Mouse (Mus musculus) layer of hippocampus, adult 2 months (tissue): ENCODE results near the gene Txlnb. TPM values are rescaled to one million over a fixed set of nuclear protein-coding genes. Genes with fewer than 3 reads are reported as not detected.
A peak's percentile ranks its signal among the peaks of the same experiment; 100 is the strongest.
"Not testable (repeated sequence)": the region's sequence is repeated elsewhere in the genome, so short reads cannot be mapped to it uniquely, and the experiment has no call there.

Experiments
- DNase-seq, 2 experiments: peaks; one replicate each; pipeline ENCODE4 v3.0.0; 2022; ENCODE audit warnings: low spot score in 2 of 2
- H3K27ac ChIP-seq: fragments of 200-600 bp; 2 replicates; pipeline ENCODE4 v1.8.1; 2022
- H3K4me3 ChIP-seq: fragments of 200-600 bp; 2 replicates; pipeline ENCODE4 v1.8.1; 2022; ENCODE audit warnings: mild to moderate bottlenecking
- CTCF ChIP-seq: fragments of 200-600 bp; conservative IDR thresholded peaks from 2 replicates; pipeline ENCODE4 v1.8.1; 2022; ENCODE audit warnings: antibody characterized with exemption, mild to moderate bottlenecking, moderate library complexity
- total RNA-seq, 2 experiments: library from RNA; stranded (reverse); gene quantifications; 2 replicates each; pipeline ENCODE4 v1.2.3; 2021

Txlnb gene
- total RNA-seq, 2 experiments from 2014 or later, result 0.74 to 1.0 TPM

DNA sequence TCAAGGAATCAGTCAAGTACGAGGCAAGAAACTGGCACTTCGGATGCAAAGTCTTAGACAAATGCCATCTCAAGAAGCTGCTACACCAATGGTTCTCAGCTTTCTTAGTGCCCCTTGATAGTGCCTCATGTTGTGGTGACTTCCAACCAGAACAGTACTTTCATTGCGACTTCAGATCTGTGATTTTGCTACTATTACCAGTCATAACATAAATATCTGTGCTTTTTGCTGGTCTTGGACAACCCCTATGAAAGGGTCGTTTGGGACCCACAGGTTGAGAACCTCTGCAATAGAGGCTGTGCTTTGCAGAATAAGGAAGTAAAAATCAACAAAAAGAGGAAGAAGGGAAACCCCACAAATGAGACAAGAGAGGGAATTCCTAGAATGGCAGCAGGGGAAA lies 7.7 kb upstream of the Txlnb start:
- TF ChIP-seq CTCF, result no peak
- Histone ChIP-seq H3K27ac (no peak overlapping the region), H3K4me3 (no peak overlapping the region)

DNA sequence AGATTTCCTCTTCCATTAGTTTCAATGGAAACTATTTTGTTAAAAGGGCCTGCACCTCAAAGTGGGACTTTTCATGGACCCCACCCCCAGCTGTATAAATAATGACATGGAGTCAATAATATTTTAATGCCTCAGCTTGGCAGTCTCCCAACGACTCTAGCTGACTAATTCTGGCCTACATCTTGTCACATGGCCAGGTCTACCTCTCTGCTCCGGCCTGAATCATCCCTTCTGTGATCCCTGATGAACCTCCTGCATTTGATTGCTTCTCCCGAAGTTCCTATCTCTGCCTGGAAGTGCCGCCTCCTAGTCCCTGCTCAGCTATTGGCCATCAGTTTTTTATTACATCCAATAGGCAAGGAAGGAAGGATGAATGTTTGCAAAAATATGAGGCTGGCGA lies 2.1 kb upstream of the Txlnb start:
- TF ChIP-seq CTCF, result no peak
- no peak for DNase-seq
- Histone ChIP-seq H3K4me3 (no peak overlapping the region), H3K27ac (no peak overlapping the region)

More for the DNA sequence above, 7.7 kb upstream of the Txlnb start:
- no peak for DNase-seq

DNA sequence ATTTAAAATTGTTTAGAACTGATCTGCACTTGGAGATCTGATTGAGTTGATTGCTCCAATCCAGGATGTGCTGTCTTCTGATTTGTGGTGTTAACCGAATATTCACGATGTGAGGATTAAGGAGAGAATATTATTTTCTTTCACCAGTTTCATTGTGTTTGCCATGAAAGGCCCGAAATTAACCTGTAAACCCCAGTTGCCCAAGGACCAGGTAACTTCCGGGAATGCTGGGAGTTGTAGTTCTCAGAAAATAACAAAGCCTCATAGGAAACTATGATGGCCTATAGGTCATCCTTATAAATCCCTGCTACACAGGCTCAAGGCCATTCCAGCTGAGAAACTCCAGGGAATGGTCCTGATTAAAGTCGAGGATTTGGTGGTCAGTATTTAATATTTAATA lies 1.6 kb upstream of the Txlnb start:
- H3K27ac ChIP-seq, result no peak overlapping the region
- no peak for DNase-seq
- no peak for TF ChIP-seq CTCF
- H3K4me3 ChIP-seq, result no peak overlapping the region

DNA sequence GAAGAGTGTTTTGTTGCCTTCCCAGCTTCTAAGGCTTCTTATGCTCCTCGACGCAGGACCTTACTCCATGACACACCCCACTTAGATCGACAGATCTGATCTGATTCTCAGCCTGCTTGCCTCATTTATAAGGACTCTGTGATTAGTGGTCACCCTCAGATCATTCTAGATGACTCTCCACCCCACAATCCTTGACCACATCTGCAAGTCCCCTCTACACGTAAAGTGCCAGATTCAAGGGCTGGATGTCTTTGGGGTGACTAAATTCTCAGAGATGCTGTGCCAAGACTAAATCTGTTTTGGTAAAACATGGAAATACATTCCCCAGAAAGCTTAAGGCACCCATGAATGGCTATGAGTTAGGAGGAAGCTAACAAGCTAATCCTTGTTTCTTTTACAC lies 799 bp upstream of the Txlnb start:
- Histone ChIP-seq H3K4me3 (no peak overlapping the region), H3K27ac (peak overlapping the region; percentile 1; the same call in 1 of the 2 replicates)
- no peak for DNase-seq
- no peak for TF ChIP-seq CTCF

DNA sequence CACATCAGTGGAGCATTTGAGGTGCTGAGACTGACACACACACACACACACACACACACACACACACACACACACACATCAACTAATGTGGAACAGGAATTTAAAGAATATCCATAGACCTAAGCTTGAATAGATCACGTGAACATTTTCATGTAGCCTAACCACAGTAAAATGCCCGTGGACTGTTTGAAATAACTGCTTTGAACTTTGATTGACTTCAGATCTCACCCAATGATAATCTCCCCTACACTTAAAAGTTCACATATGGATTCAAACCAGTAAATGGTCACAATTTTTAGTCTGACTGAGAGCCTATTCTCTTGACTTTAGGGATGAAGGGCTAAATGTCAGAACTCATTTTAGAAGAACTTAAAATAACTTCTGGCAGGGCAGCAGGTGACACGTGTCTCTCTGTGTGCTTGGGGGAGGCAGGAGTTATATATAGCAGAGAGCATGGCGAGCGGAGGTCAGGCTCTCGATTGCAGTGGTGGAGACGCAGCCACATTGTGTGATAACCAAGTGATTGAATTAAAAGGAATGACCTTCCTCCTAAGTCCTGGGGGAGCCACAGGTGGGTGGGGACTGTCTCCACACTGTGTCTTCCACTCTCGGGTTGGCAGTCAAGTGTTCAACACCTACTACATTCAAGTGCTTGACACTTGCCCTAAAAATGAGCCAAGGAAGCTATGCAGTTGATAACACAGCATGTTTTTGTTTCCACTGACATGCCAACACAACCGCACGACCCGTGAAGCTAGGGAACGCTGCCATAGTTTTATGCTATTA lies 1.0 kb downstream of the Txlnb start:
- no peak for TF ChIP-seq CTCF
- H3K4me3 ChIP-seq, result no peak overlapping the region
- DNase-seq, result no peak
- no peak overlapping the region for H3K27ac ChIP-seq

DNA sequence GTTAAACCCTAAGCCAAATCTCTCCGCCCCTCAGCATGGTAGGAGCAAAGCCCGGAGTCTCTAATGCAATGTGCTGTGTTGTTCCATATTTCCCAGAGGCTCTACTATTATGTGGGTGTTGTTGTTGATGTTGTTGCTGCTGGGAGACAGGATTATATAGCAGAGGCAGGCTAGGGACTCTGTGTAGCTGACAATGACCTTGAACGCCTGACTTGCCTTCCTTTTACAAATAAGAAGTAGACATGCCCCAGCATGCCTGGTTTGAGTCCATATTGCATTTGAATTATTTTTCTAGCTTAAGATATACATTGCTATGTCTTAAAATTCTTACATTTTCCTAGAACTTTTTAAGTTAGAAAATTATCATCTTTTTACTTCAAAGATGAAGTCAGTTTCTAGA lies 1.7 kb downstream of the Txlnb start:
- Histone ChIP-seq H3K27ac (no peak overlapping the region), H3K4me3 (no peak overlapping the region)
- DNase-seq, result no peak
- no peak for TF ChIP-seq CTCF

DNA sequence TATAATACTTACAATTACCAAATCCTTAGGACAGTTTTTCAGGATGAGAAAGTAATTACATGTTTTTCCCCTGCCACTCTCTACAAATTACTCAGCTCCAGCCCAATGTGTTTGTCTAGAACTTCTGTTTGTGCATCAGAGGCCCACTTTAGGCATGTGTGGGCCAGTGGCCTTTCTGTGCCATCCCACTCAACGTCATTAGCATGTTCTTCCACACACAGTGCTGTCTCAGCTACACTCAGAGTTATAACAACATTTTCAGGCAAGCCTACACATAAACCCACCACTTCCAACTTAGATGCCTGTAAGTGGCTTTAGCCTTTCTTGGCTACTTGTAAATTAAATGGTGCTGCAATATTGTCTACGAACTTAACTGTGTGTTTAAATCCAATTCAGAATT lies 5.8 kb downstream of the Txlnb start:
- DNase-seq, result no peak
- no peak overlapping the region for H3K27ac ChIP-seq
- no peak for TF ChIP-seq CTCF
- H3K4me3 ChIP-seq, result no peak overlapping the region

DNA sequence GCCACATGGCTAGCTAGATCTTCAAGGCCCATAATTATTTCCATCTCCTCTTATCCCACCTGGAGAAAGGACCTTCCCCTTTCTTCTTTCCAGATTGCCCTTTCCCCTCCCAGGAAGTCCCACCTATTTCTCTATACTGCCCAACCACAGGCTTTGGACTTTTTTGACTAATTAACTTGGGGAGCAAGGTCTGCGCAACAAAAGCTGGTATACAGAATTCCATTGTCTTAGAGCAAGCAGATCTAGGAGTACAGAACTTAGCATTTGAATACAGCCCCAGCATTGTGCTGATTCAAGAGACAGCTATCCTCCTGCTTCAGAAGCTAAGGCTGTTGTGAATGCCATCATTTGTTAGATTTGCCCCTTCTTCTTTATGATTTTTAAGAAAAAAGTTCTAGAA lies 12.5 kb downstream of the Txlnb start:
- no peak overlapping the region for H3K4me3 ChIP-seq
- no peak overlapping the region for H3K27ac ChIP-seq
- no peak for DNase-seq
- TF ChIP-seq CTCF, result no peak

DNA sequence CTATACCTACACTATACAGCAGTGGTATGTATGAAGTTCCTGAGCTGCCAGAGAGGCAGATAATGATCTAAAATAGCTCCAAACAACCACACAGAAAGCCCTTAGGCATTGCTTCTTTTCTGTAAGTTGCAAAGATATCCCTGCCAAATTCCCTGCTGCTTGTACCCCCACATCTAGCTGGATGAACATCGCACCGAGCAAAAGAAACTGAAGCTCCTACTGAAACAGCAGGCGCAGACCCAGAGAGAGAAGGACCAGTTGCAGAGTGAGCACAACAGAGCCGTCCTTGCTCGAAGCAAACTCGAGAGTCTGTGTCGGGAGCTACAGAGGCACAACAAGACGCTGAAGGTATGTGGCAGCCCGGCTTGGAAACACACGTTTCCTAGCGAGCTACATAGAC lies 19.0 kb downstream of the Txlnb start:
- no peak for DNase-seq
- Histone ChIP-seq H3K27ac (no peak overlapping the region), H3K4me3 (no peak overlapping the region)
- no peak for TF ChIP-seq CTCF

DNA sequence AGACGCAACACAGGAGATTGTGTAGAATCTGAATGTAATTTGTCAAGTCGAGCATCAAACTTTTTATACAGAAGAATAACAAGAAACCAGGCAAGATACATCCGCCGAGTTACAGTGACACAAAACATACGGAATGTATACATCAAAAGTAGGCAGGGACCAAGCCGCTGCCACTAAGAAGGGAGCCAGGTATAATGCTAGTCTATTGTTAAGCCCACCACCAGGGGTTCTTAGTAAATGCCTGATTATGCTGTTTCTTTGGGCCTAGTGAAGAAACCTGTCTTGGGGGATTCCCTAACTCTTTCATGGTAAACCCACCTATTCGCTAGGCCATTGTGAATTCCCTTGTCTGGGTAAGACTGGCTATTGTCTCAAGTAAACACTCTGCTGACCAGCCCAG lies 24.4 kb downstream of the Txlnb start:
- not testable (repeated sequence) for DNase-seq, H3K4me3 ChIP-seq

DNA sequence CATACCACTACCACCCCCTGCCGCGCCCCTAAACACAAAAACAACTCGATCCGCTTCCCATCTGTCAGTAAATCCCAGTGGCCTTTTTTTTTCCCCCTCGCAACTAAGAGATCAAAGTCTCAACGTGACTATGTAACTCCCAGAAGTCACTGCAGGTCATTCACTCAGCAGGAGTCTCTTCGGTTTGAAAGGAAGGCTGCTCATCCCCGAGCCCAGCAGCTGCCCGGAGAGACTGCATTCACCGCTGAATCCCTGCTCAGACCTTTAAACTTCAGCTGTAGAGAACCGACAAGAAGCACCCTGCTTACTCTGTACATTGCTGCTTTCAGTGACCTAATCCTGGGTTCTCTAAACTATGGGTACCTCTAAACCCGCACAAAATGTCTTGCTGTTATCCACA lies 31.4 kb downstream of the Txlnb start:
- Histone ChIP-seq H3K27ac (no peak overlapping the region), H3K4me3 (peak overlapping the region; percentile 17; the same call in 1 of the 2 replicates)
- TF ChIP-seq CTCF, result no peak

More for the DNA sequence above, 24.4 kb downstream of the Txlnb start:
- H3K27ac ChIP-seq, result not testable (repeated sequence)

DNA sequence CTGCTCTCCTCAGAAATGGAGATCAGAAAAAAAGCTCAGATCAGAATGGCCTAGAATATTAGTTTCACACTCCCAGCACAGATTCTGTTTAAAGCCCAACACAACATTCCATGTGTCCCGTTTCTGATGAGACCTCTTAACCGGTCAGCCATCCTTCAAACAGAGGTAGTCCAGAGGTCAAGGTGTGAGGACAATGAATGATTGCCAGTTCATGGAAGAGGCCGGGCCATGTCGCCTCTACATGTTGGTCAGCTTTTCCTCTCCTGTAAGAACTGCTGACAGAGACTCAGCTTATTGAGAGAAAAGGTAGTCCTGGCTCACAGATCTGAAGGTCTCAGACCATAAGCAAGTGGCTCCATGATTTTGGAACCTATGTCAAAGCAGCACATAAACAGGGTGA lies 33.2 kb downstream of the Txlnb start:
- no peak for TF ChIP-seq CTCF
- DNase-seq, result no peak
- Histone ChIP-seq H3K4me3 (no peak overlapping the region), H3K27ac (no peak overlapping the region)

More for the DNA sequence above, 31.4 kb downstream of the Txlnb start:
- DNase-seq, result no peak

DNA sequence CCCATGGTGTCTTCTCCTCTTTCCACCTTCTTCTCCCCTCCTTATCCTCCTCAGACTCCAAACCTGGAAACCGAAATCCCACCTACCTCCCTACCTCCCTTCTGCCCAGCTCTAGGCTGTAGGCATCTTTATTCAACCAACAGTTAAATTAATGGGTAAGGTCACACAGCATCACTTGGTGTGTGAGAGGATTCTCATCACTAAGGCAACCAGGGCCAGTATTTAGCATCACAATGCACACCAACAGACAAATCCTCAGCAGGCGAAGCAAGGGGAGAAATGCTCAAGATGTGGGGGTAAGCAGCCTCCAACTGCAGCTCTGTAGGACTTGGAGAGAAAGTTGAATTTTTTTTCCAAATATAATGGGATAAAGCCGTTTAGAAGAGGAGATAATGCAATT lies 35.0 kb downstream of the Txlnb start:
- no peak overlapping the region for H3K27ac ChIP-seq
- no peak overlapping the region for H3K4me3 ChIP-seq
- no peak for TF ChIP-seq CTCF
- DNase-seq, result no peak

DNA sequence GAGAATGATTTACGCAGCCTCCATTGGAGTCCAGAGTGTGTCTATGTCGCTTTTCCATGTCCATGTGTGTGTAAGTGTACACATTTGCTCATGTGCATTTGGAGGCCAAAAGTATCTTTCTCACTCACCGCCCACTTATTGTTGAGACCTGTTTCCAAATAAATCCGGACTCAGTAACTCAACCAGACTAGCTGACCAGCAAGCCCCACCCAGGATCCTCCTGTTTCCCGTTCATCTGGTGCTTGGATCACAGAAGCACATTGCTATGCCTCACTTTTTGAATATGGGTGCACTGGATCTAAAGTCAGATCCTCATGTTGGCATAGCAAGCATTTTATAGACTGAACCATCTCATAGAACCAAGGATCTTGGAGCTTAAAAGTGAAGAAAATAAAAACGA lies 39.0 kb downstream of the Txlnb start:
- Histone ChIP-seq H3K27ac (peak overlapping the region; percentile 53), H3K4me3 (no peak overlapping the region; the same call in 1 of the 2 replicates)
- TF ChIP-seq CTCF, result no peak
- DNase-seq, result no peak
